Mouse (Mus musculus): ENCODE data around the gene Oprl1.

Oprl1 gene

DNA sequence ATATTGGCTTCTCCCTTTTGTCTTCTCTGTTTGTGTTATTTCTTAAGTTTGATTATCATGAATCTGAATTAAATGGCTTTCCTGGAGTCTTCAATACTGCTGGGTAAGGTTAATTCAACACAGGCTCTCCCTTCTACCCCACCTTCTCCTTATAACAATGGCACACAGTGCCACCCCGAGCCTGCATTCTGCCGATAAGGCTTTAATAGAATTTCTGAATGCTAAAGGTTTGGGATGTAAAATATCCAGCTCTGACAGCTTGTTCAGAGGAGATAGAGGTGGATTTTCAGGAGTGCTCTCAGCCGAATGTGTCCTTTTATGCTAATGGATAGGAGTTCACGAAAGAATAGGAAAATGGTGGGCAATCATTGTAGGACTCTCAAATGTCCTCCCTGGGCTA lies 50.4 kb downstream of the Oprl1 start:
- DNase-seq (ENCODE audit: low read depth, low spot score): no peak

DNA sequence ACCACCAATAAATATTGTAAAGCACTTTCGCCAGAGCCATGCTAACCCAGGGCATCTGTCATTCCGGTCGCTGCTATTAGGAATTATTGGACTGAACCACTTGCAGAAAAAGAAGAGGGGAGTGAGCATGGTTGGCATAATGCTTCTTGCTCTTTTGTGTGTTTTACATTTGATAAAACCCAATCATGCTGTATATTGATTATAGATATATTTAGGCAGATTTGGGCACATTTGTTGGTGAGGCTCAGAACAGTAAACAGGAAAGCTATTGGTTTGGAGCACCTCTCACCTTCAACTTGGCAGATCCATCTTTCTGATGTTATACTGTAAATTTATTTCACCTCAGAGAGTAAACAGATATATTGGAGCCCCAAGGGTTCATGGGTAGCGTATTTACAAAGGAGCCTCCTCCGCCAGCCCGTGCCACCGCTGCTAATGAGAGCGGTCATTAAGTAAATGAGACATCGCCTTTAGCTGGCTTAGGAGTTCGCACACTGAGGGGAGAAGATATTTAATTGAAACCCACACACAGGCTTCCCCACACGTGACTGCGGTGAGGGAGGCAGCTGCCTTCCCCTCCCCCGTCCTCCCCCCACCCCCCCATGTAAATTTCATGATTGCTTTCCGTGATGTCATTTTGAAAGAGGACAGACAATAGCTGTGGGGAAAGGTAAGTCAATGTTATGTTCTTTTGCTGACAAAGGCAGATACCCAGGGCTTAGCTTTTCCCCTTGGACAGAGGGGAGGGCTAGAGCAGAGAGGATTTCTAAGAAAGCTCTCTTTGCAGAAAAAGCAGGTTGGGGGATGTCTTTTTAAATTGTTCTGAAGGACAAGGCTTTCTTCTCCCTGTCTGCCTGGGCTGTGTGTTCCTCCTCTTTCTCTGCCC lies 52.1 kb downstream of the Oprl1 start:
- DNase-seq (ENCODE audit: low read depth, low spot score): no peak

GRCm38 (mm10) chr2:181768451-181768850 lies 53.6 kb downstream of the Oprl1 start:
- no peak for DNase-seq (ENCODE audit: low read depth, low spot score)

DNA sequence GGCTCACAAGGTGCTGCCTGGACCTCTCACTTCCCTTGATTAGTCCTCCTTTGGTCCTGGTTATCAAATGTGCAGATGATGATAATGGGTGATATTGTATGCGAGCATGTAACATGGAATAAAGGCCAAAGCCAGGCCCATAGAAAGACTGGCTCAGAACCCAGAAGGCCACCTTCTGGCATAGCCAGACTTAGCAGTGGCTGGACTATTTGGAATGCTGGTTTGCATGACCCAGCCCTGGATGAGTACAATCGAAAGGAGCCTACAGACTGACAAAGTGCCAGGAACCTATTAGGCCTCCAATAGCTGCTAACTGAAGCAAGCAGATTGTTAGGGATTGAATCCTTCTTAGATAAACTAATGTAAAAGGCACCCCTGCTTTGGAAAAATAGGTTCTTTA lies 54.6 kb downstream of the Oprl1 start:
- no peak for DNase-seq (ENCODE audit: low read depth, low spot score)
